Mouse (Mus musculus): ENCODE results near the gene Ggct.

Ggct gene

GRCm38 (mm10) chr6:54992734-54993260 is at the start of gene Ggct:
Gene Ggct, minus strand, starts transcription at chr6:54992950.
- peak; percentile 89 to 93 for DNase-seq

GRCm38 (mm10) chr6:55040031-55040430 is 47.3 kb upstream of the Ggct start:
- DNase-seq = no peak

DNA sequence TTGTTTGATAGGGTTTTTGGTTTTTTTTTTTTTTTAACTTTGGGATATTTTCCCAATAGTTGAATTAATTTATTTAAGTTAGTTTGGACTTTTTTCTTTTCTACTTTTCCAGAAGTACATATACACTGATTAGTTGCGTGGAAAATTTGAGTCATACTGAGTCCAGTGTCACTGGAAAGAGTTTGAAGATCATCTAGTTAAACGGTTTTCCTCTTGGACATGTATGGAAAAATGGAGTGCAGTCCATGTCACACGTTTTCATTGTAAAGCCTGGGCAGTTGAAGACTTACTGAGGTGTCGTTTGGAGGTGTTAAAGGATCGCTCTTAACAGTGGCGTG is 46.7 kb upstream of the Ggct start:
- no peak for DNase-seq

GRCm38 (mm10) chr6:55038671-55039445 is 46.1 kb upstream of the Ggct start:
- no peak for DNase-seq

- DNase-seq = peak; percentile 87 to 92
These were observed 45.3 kb upstream of the Ggct start, which contains the start of gene Gars for GRCm38 (mm10) chr6:55037799-55038670. Gene Gars, plus strand, starts transcription at chr6:55038007.

- DNase-seq = no peak
These were observed 44.0 kb upstream of the Ggct start for GRCm38 (mm10) chr6:55036731-55037130.

GRCm38 (mm10) chr6:55027642-55028041 is 34.9 kb upstream of the Ggct start:
- DNase-seq = no peak

DNA sequence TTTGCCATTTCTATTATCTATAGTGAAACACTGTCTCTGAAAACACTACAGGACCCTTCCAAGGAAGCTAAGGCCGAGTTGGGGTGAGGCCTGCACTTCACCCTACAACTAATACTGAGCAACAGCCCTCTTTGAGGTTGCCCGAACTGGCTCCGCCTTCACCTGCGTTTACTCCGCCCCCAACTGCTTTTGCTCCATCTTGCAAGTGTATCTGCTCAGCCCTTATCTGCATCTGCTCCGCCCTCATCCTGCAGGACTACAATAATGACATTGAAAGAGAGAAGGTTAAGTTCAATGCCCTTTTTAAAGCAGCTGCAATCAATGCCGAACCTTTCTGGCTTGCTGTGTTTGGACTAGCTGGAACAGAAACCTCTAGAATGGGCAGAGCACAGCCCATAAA is 29.1 kb upstream of the Ggct start:
- DNase-seq = no peak

GRCm38 (mm10) chr6:55018417-55018816 is 25.7 kb upstream of the Ggct start:
- no peak for DNase-seq

DNA sequence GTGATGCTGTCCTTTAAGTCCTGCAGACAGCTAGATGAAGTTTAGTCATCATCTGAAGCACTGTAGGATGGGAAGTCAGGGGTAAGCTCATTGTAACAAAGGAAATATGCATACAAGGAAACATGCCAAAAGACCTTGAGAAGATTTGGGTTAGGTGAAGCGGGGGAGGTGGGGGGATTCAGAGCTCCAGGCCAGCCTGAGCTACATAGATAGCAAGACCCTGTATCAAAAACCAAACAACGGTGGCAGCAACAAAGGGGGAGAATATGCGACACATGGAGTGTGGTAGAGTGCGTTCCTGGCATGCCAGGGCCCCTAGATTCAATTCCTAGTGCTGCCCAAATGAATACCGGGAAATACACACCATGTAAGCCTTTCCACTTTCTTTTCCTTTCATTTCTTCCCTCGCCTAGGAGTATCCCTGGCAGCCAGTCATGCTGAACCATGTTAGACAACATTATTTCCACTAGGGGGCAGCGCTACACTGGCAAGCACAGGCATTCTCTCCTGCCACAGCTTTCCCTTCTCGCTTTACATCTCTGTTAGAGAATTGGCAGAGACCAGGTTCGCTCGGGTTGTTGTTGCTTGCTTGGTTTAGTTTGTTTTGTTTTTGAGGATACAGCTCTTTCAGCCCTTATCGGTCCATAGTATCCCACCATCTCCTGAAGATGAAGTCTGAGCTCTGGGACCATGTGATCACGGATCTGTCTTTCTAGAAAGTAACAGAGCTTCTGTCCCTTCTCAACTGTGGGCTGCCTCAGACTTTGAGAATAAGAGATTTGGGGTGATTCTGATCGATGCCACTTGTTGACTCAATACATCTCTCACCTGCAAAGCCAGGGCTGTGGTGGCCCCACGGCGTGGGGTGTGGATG is 24.2 kb upstream of the Ggct start:
- DNase-seq = peak; percentile 23 to 31

- peak; percentile 47 to 60 for DNase-seq
These were observed 23.5 kb upstream of the Ggct start for GRCm38 (mm10) chr6:55016236-55016635.

GRCm38 (mm10) chr6:55014184-55014583 is 21.4 kb upstream of the Ggct start:
- DNase-seq = no peak

DNA sequence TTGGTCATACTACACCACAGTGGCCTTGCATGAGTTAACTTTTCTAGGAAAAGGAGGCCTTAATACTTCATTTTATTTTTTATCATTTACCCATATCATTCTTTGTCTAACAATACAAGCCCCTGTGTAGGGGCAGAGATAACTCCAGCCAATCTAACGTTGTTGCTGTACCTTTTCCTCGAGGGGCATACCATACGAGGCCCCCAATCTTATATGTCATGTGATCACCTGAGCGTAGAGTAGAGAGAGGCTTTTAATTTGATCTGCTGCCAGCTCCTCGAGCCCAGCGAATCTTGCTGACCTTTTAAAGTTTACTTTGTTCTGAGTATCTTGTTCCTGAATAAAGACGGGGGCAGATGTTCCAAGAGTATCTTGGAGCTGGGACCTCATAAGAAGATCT is 19.8 kb upstream of the Ggct start:
- DNase-seq = no peak

DNA sequence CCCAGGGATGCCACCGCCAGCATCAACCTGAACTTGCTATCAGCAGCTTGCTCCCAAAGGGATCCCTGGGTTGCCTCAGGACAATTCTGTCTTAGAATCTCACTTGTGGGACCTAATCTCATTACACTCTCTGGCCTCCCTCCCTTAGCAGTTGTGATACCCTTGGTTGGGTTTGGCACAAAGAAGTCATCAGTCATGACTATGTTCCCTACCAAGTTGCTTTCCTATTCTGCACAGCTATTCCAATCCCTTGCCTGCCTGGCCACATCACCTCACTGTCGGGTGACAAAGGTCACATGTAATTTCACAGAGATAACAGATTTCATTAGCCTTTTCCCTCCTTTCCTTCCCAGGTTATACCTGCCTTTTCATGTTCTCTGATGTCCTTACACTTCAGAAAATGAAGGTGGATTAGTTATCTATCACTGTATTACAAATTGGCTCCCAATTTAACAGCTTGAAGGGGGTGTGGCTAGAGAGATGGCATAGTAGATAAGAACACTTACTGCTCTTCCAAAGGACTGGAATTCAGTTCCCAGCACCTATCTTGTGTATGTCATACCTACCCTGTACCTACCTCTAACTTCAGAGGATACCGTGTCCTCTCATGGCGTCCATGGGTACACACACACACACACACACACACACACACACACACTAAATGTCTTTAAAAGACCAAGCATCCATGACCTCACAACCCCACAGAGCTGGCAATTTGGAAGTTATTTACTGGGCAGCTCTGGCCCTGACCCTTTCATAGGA is 17.8 kb upstream of the Ggct start:
- DNase-seq = no peak

GRCm38 (mm10) chr6:55009391-55010230 is 16.9 kb upstream of the Ggct start:
- no peak for DNase-seq

DNA sequence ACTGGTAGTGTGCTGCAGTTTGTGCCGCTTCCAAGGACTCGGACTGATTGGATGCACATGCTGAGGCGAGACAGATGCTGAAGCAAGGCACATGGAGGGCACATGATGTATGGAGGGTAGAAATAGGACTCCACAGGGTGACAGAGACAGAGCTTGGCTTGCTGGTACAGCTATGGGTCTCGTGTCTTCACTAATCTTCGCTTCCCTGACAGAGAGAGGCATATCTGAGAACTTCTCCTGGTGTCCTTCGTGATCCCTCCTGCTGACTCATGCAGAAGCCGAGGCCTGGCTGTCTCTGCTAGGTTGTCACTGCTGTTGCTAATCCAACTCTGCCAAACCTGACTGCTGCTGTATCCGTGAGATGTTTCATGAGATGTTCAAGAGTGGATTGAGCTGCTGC is 15.7 kb upstream of the Ggct start:
- no peak for DNase-seq

- DNase-seq = no peak
These were observed 10.8 kb upstream of the Ggct start for GRCm38 (mm10) chr6:55003559-55003958.

GRCm38 (mm10) chr6:55002438-55002837 is 9.7 kb upstream of the Ggct start:
- DNase-seq = no peak

DNA sequence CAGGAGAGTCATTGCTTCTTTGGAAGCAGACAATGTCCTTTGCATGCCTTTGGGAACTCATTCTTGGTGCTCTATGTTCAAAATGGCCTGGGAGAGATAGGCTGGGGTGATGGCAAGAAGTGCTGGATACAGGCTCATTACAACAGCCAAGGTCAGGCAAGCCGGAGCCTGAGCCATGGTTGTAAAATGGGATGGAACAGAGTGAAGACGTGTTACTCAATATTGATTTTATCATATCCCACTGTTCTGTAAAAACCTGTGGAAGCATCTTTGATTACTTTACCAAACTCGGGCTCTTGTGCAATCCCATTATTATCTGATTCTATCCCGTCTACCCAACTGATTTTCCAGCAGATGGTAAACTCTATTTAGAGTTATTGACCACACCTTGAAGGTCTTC is 8.6 kb upstream of the Ggct start:
- DNase-seq = no peak

- DNase-seq = no peak
These were observed 5.0 kb upstream of the Ggct start for GRCm38 (mm10) chr6:54997726-54998125.

DNA sequence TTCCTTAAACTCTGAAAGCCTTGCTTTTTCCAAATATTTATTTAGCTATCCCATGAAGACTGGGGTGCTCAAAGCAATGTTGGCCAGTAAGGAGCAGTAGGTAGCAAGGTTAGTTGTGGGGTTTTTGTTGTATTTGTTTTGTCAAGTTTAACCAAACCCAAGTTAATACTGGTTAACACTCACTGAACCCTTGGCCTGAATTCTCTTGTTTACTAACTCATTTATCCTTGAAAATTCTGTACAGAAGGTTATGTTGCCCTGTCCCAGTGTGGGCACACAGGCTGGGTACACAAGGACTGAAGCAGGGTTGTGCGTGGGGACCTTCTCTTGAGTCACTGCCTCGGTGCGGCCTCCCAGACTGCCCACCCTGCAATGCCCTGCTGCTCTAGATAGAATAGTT is 3.6 kb upstream of the Ggct start:
- DNase-seq = no peak
